Mouse (Mus musculus): ENCODE measurements around the gene Kif26b.

Gene Kif26b

DNA sequence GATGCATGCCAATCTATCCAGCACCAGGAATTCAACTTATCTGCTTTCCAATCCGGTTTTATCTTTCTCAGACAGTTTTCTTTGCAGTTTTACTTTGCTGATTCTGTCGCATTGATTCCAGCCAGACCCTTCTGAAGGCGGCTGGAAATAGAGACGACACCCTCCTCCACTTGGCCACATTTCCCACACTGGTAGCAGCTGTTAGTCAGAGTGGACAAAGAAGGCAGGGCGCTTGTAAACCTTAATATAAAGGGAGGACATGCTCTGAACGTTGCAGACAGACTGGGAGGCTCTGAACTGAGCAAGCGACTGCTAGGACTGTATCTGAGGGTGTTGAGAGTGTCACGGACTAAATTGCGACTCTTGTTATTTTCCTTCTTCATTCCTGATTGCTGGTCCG is 11.3 kb downstream of the Kif26b start:
- DNase-seq (ENCODE audit: extremely low spot score) = no peak

DNA sequence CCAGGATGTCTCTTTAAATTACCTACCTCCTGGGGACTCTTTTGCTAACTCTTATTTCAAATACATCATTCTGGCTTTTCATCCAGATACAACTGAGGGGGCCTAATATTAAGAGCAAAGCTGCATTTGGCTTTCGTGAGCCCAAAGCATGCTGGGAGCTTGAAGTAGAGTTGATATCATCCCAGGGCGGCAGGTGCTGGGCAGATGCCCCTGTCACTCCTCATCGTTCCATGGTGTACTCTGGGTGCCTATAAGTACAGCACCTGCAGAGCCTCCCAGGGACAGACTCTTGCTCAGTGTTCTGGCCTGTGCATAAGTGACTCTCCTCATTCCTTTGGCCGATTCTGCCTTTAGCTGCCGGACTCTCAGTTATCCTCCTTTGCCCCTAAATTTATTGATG is 13.5 kb downstream of the Kif26b start:
- no peak for DNase-seq (ENCODE audit: extremely low spot score)

DNA sequence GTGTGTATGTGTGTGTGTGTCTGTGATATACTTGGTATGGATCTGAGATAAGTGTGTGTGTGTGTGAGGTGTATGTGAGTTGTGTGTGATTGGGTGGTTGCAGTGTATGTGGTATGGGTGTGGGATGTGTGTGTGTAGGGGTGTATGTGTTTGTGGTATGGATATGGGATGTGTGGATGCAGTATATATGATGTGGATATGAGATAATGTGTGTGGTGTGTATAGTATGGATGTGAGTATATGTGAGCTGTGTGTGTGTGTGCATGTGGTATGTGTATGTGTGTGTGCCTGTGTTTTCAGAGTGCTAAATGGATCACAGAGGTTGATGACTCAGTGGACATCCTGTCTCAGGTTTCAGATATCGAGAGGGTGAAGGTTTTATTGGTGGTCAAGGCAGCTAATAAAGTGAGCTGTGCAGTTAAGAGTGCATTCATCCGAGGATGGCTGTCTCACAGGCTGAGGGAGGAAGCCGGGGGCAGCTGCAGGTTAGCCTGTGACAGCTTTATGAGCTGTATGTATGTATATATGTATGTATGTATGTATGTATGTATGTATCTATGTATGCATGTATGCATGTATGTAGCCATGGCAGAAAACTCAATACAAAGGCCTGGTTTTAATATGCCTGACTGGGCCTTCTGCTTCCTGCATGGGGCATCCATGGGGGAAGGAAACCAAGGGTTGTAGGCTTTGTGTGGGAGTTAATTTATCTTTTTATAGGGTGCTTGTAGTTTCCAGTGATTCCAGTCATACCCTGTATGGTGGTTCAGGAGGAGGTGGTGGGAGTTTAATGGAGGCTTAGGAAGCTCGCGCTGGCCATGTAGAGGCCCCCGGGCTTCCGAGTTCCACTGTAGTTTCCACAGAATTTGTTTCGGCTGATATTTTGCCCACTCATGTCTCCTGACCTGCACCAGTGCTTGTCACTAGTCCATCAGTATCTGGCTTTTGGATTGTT is 14.3 kb downstream of the Kif26b start:
- no peak for DNase-seq (ENCODE audit: extremely low spot score)

DNA sequence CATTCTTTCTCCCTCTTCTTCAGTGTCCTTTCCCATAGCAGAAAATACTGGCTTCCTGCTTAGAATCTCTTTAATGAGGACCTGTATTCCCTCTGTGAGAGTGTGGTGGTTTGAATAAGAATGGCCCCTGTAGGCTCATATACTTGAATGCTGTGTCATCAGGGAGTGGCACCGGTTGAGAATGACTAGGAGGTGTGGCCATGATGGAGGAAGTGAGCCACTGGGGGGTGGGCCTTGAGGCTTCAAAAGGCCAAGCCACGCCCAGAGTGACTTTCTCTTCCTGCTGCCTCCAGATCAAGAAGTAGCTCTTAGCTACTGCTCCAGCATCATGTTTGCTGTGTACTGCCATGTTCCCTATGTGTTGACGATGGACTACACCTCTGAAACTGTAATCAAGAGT is 15.7 kb downstream of the Kif26b start:
- no peak for DNase-seq (ENCODE audit: extremely low spot score)

DNA sequence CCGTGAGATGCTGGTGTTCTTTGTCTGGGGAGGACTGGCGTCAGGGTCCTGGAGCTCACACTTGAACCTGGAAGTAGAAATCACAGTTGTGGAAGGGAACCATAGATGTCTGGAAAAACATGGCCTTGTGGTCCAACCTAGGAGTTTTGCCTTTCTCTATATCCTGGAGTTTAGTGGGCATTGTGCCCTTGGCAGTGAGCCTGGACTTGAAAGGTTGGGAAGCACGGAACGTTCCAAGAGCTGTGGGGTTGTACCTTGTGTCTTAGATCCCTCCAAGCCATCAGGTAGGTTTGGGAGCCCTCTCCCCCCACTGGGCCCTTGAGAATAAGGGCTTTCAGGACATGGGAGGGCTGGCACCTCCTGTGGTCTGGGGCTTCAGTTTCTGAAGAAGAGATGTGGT is 20.7 kb downstream of the Kif26b start:
- DNase-seq (ENCODE audit: extremely low spot score) = no peak

DNA sequence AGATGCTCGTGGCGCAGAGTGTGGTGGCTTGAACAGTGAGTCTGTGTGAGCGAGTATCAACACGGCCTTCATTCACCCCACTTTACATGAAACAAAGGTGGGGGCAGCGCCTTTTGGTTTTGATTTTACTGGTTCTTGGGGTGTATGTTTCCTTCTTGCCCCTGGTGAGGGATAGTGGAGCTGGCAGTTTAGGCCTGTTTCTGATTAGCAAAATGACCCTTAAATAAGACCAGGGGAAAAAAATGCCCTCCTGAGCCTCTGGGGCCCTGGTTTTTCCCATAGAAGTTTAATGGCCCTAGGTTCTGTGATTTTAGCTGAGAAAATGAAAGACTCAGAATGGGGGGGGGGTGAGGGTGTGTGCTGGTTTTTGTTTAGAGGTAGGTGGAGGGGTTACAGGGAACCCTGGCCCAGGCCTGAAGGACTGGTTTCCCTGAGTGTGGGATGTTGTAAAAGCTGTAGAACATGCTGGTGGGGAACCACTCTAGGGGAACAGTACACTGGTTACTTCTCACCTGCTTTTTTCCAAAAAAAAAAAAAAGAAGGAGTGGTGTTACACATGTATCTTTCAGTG is 21.6 kb downstream of the Kif26b start:
- no peak for DNase-seq (ENCODE audit: extremely low spot score)

DNA sequence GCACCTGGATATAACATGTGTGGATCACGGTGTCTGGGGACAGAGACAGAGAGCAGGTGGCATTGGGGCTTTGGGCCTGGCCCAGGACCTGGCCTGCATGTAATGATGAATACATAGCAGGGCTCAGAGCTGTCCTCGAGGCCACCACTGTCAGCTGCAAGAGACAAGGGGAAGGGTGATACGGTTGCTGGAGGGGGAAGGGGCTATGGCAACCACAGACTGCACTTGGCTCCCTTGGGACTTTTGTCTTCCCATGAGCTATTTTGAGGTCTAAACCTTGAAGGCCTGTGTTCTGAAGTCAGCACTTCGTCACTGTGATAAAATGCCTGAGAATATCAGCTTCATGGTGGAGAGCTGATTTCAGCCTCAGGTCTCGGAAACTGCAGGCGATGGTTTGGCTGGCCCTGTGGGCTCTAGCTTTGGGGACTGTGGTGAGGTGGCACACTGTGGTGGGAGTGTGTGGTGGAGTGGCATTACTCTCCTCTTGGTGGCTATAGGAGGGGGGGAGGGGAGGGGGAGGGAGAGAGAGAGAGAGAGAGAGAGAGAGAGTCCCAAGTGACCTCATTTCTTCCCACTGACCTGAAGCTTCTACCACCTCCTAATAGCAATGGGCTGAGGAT is 23.5 kb downstream of the Kif26b start:
- DNase-seq (ENCODE audit: extremely low spot score) = no peak

DNA sequence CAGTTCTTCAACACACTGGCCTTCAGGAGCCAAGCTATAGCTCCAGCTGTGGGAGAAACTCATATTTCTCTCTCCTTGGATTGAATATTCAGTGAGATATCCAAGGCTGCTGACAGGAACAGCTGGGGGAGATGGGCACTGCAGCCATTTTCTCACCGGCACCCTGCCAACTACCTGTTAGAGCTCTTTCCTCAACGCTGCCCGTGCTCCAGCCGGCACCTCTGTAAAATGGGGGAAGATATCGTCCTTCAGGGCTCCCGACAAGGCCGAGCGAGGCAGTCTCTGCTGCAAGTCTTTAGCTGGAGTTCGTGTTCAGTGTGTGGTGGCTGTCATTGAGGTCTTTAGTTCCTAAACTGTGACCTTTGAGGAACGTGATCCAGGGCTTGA is 24.0 kb downstream of the Kif26b start:
- no peak for DNase-seq (ENCODE audit: extremely low spot score)

DNA sequence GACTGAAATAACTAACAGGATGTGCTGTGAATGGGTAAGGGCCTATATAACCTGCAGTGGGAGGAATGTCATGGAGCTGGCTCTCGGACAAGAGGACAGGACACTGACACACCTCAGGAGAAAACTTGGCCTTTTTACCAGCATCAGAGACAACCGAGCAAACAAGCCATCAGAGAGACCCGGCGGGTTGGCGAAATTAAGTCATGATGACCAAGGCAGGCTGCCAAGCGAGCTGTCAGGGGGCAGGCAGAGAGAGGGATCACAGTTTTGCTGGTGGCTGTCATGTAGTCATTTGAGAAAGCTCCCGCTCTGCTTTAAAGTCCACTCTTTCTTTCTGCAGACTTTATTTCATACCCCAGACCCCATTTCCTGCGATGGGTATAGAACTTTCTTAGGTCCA is 27.3 kb downstream of the Kif26b start:
- no peak for DNase-seq (ENCODE audit: extremely low spot score)

DNA sequence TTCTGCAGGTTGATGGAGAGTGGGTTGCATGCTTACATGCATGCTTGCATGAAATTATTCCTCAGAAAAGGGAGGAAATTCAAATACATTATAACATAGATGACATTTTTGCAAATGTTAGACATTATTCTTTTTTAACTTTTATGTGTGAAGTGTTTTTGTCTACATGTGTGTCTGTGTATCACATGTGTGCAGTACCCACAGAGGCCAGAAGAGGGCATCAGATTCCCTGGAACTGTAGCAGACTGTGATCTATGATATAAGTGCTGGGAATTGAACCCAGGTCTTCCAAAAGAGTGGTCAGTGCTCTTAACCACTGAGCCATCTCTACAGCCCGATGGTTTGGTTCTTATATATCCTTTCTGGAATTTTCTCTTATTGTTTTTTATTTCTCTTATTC is 31.1 kb downstream of the Kif26b start:
- DNase-seq (ENCODE audit: extremely low spot score) = no peak

DNA sequence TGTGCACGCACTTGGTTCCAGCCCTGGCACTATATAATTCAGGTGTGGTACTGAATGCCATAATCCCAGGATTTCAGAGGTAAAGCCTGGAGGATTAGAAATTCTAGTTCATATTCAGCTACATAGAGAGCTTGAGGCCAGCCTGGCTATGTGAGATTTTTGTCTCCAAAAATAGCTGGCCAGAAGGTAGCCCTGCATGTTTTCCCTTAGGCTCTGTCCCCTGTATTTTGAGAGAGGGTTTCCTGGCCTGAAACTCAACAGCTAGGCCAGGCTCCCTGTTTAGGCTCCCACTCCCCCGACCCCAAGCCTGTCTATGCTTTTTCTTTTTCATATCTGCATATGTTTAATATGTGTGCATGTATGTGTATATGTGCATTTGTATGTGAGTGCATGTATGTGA is 34.9 kb downstream of the Kif26b start:
- DNase-seq (ENCODE audit: extremely low spot score) = no peak

DNA sequence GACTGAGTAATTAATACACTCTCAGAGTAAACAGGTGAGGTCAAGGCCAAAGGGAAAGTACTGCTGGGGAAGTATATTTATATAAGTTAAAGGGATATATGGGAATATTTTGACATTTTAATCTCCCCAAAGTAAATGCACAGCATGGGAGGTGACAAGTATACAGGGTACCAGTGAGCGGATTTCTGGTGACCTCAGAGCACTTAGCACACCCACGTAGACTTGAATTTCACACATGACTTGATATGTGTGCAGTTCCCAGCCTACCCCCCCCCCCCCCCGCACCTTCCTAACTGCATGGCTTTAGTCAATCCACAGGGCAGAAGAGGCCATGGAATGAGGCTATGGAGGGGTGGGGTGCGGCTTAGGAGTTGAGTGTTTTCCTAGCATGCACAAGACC is 35.9 kb downstream of the Kif26b start:
- no peak for DNase-seq (ENCODE audit: extremely low spot score)

DNA sequence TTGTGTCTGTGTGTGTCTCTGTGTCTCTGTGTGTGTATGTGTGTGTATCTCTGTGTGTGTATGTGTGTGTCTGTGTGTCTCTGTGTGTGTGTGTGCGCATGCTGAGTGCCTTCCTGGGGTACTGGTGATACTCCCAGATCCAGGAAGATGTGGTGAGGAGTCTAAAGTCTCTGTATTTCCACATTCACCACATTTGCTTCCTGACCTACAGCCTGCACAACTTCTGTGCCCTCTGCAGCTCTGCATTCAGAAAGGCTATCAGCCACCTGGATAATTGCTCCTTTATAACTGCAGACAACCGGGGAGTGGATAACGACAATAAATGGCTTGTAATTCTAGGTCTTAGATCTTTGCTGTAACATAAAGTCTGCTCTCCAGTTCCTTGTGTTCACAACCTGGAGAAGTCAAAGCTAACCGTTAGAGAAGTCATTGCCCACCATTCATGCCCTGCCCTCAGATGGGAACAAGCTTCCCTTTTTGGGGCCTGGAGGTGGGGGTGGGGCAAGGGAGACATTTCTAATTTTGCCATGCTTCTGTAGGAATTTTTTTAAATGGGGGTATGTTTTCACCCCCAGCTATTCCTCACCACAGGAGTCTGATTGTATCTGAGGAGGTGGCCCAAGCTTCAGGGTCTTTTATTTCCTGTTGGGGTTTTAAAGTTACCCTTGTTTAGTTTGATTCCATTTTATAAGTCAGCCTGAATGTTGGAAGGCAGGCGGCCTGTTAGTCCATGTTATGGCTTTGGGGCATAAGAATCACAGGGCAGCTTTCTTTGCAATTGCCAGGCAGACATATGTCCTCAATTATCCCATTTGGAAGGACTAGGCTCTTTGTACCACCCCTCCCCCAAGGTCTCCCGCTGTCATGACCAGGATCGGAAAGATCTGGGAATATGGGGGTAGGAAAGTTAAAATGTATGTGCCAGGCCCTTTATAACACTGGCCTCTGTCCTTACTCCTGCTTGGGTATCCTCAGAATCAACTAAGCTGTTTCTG is 39.9 kb downstream of the Kif26b start:
- DNase-seq (ENCODE audit: extremely low spot score) = peak; percentile 43

DNA sequence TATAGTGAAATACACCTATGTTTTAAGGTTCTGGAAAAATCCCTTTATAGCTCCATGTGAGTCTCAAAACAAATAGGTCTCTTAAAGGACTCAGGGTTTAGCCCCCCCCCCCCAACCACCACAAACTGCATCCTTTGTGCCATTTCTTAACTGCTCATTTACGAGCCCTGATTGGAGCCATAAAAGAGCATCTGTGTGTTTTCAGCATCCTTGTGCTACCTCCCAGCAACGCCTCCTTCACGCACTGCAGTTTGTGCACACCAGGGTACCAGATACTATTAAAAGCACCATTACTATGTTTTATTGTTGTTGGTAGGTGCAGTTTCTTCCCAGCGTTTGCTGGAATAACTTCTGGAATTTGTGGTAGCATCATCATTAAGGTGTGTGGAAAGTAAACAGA is 42.1 kb downstream of the Kif26b start:
- no peak for DNase-seq (ENCODE audit: extremely low spot score)

DNA sequence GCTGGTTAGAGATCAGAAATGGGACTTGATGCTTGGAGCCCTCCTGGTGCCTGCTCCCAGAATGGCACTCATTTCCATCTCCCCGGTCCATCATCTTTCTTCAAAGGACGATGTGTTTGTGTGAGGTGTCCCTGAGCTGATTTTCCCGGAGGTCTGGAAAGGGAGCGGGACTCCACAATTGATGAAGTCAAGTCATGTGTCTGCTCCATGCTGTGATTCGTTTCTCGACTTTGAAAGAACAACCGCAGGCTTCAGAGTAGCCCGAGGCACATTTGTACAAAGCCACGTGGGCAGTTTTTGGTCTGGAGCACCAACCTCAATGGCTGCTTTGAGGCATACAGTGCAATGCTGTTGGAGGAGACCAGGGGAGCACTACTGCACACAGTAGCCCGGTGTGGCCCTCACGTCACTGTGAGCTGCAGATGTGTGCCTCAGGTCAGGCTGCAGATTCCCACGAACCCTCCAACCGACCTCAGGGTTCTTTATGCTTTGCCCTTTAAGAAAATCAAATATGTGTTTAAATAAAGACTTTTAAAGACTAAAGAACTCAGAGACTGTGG is 43.0 kb downstream of the Kif26b start:
- no peak for DNase-seq (ENCODE audit: extremely low spot score)

DNA sequence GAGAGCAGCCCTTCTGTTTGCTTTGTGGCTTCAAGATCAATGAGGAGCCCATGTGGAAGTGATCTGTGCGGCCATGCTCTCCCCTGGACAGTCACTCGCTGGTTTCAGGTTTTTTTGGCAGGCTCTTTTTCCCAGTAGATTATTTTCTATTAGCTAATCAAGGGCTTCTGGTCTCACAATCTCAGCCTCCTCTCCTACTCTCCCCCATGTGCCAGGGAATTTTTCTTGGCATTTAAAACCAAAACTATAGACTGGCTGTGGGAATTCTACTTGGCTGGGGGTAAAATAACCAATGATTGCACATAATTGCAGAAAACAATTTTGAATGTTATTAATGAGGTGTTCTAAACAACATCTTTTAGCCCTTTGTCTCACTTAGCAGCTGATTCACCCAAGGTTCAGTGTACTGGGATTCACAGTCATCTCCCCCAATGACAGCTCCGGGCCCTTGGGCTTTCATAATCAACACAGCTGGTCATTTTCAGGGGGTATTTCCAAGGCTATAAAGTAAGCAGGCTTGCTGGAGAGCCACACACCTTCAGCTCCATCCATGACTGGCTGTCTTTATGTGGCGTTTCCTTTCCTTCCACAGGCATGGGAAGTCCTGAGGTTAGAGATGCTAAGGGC is 44.6 kb downstream of the Kif26b start:
- DNase-seq (ENCODE audit: extremely low spot score) = no peak

DNA sequence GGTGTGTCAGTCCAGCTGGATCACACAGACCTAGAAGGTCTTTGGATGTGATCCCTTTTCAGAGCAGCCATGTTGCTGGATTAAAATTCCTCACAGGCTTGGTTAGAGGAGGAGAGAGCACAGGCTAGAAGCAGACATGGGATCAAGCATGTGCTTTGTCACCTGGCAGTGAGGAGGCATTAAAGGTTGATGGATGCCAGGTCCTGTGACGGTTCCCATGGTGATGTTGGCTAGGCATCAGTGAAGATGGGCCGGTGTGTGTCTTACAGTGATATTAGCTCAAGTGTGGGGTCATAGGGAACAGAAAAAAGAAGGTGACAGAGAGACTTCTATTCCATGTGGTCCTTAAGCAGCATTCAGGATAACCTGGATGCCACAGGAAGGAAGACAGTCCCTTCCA is 46.8 kb downstream of the Kif26b start:
- DNase-seq (ENCODE audit: extremely low spot score) = no peak

DNA sequence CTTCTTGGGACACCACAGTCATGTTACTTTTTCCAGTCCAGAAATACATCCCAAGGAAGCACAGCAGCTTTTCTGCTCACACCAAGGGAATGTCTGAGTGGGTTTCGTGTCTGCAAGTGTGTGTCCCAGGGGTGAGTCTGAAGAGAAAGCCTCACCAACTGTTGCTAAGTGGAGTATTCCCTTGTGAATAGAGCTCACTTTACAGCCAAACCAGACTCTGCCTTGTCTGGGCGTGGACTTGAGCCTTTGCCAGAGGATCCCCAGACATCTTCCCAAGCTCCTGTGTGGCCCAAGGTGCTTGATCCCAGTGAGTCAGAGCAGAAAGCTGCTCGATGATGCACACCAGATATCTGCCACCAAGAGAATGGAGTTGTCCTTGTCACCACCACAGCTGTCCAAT is 48.0 kb downstream of the Kif26b start:
- no peak for DNase-seq (ENCODE audit: extremely low spot score)

DNA sequence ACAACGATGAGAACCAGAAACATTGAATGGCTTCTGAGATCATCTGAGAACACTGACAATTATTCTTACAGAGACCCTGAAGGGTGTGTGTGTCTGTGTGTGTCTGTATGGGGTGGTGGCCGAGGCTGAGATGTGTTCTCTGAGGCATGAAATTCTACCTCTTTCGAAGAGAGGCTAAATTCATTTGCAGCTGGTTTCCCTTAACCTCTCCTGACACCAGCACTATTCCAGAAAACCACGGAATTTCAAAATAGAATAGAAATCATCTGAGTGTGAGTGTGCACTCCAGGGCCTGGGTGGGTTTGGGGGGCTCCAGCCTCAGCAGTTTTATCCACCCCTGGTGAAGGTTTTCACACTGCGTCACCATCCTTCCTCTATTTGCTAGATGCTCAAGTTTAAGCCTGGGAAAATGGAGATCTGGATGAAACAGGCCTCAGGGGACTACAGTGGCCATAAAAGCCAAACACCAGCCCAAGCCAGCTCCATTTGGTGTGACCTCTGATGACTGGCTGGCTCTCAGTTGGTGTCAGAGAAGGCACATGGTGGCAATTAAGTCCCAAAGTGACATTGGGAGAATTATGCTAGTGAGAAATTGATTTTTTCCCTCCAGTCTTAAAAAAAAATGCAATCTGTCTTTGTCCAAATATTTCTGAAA is 56.6 kb downstream of the Kif26b start:
- DNase-seq (ENCODE audit: extremely low spot score) = no peak
